Mouse (Mus musculus) stomach, postnatal 0 days (tissue): ENCODE measurements at regions not wholly inside any gene's neighbourhood (a gene's known extent, or its start where the extent isn't known, plus 50 kb on each side); places are given as distances from the start of the nearest gene placed in this dataset.

Experiments
- CTCF ChIP-seq: IDR thresholded peaks from 2 replicates; pipeline ENCODE4 v1.5.1; 2016; ENCODE audit warnings: antibody characterized with exemption, low read depth, mild to moderate bottlenecking, moderate library complexity
- EP300 ChIP-seq: optimal IDR thresholded peaks from 2 replicates; pipeline ENCODE3; 2016; ENCODE audit warnings: antibody characterized with exemption

DNA sequence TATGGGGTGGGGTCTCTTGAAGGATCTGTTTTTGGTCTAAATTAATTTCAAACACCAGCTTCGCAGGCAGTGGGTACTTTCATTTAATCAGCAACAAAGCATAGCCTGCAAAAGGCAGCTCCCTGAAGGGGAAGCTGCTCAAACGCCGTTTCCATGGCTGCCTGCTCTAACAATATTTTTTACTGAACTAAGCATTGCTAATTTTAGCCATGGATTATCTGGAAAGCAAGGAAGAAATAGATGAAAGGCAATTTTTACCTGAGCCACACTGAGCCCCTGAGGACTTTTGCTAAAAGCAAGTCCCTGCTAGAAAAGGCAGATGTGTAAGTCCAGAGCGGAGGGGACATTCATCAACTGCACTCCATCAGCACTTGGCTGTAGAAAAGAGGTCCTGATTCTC lies 105.5 kb downstream of the AI593442 start:
- TF ChIP-seq CTCF: no peak
- TF ChIP-seq EP300: no peak
